Mouse (Mus musculus) liver, embryonic 14.5 days (tissue): ENCODE data around the gene Mrgbp.

Source experiments
- CTCF ChIP-seq: IDR thresholded peaks from 2 replicates; pipeline ENCODE4 v1.5.1; 2016; ENCODE audit warnings: antibody characterized with exemption, low read depth, control low read depth
- EP300 ChIP-seq: IDR thresholded peaks from 2 replicates; pipeline ENCODE4 v1.6.1; 2016; ENCODE audit warnings: antibody characterized with exemption, low read depth

GRCm38 (mm10) chr2:180600569-180601021 lies 19.5 kb downstream of the Mrgbp start:
- no peak for TF ChIP-seq CTCF
- no peak for TF ChIP-seq EP300
